In genomic region chr3:95282381-95282864, GRCm38 (mm10) we compare ENCODE assay signal across 8 mouse cellular contexts. TPM values are rescaled to one million over a fixed set of nuclear protein-coding genes. Genes with fewer than 3 reads are reported as not detected.
A peak's percentile ranks its signal among the peaks of the same experiment; 100 is the strongest.
DNase-seq lines count a peak whose midpoint lies in the region; ATAC-seq lines count a peak whose summit lies in the region.

No protein-coding gene starts in this region.

- peak; percentile 73 for DNase-seq in cerebellum, adult 9-10 months
- DNase-seq in cerebellum, adult 18-20 months = no peak
- DNase-seq in adipocyte (ENCODE audit: low spot score) = peak; percentile 88
- DNase-seq in forebrain, embryonic 11.5 days (ENCODE audit: low spot score) = no peak
- peak; percentile 48 for DNase-seq in hindbrain, embryonic 14.5 days (ENCODE audit: low spot score)
- DNase-seq in naive thymus-derived CD4-positive, alpha-beta T cell, adult 2 months (ENCODE audit: low read depth) = peak; percentile 66
- peak; percentile 73 for DNase-seq in yolk sac, embryonic 10.5 days (ENCODE audit: low spot score)

- no peaks in the 10 kb centered on the region for H3K9me3 ChIP-seq in forebrain, embryonic 11.5 days (ENCODE audit: control insufficient read depth, low read length)
- H3K9me3 ChIP-seq in hindbrain, embryonic 14.5 days (ENCODE audit: control insufficient read depth, low read length) = no peaks in the 10 kb centered on the region
- no peaks in the 10 kb centered on the region for H3K9me3 ChIP-seq in liver, embryonic 15.5 days (replicated peaks)

- H3K9ac ChIP-seq in forebrain, embryonic 11.5 days (ENCODE audit: low read length) = peak overlapping the region; percentile 60
- peak overlapping the region; percentile 82 for H3K9ac ChIP-seq in hindbrain, embryonic 14.5 days
- peak overlapping the region; percentile 82 for H3K9ac ChIP-seq in liver, embryonic 15.5 days

- peak overlapping the region; percentile 89 for H3K27ac ChIP-seq in forebrain, embryonic 11.5 days (ENCODE audit: low read depth, low read length)
- peak overlapping the region; percentile 88 for H3K27ac ChIP-seq in hindbrain, embryonic 14.5 days
- H3K27ac ChIP-seq in liver, embryonic 15.5 days (replicated peaks) = peak overlapping the region; percentile 99

- H3K36me3 ChIP-seq in forebrain, embryonic 11.5 days (ENCODE audit: control insufficient read depth, insufficient read depth, low read length) = no peaks in the 10 kb centered on the region
- H3K36me3 ChIP-seq in hindbrain, embryonic 14.5 days (replicated peaks; ENCODE audit: control insufficient read depth, insufficient read depth) = no peaks in the 10 kb centered on the region
- peaks cover 6% of the 10 kb centered on the region for H3K36me3 ChIP-seq in liver, embryonic 15.5 days (replicated peaks)

- no peaks in the 10 kb centered on the region for H3K27me3 ChIP-seq in forebrain, embryonic 11.5 days (ENCODE audit: control insufficient read depth, insufficient read depth, low read length)
- H3K27me3 ChIP-seq in hindbrain, embryonic 14.5 days (ENCODE audit: control insufficient read depth, insufficient read depth, low read length) = no peaks in the 10 kb centered on the region
- no peaks in the 10 kb centered on the region for H3K27me3 ChIP-seq in liver, embryonic 15.5 days

- H3K4me1 ChIP-seq in forebrain, embryonic 11.5 days (replicated peaks; ENCODE audit: control insufficient read depth, insufficient read depth, low read length) = peaks cover 8% of the 10 kb centered on the region
- peaks cover 31% of the 10 kb centered on the region for H3K4me1 ChIP-seq in hindbrain, embryonic 14.5 days (replicated peaks; ENCODE audit: control insufficient read depth, insufficient read depth, low read length)
- peaks cover 77% of the 10 kb centered on the region for H3K4me1 ChIP-seq in liver, embryonic 15.5 days (replicated peaks)

- no peak for ATAC-seq in forebrain, embryonic 11.5 days (replicated peaks; ENCODE audit: low FRiP score)
- no peak for ATAC-seq in hindbrain, embryonic 14.5 days (ENCODE audit: low FRiP score)
- ATAC-seq in liver, embryonic 15.5 days (ENCODE audit: insufficient read depth) = peak; percentile 33

- under 1% methylated on average over 11 of the region's 11 CpGs for WGBS in forebrain, embryonic 11.5 days
- WGBS in hindbrain, embryonic 14.5 days = under 1% methylated on average over 11 of the region's 11 CpGs
- under 1% methylated on average over 11 of the region's 11 CpGs for WGBS in liver, embryonic 15.5 days (ENCODE audit: insufficient replicate concordance)

- peak overlapping the region; percentile 72 for H3K4me3 ChIP-seq in forebrain, embryonic 11.5 days (ENCODE audit: low read depth, low read length)
- peak overlapping the region; percentile 72 for H3K4me3 ChIP-seq in hindbrain, embryonic 14.5 days (replicated peaks; ENCODE audit: low read length)
- H3K4me3 ChIP-seq in liver, embryonic 15.5 days (replicated peaks) = peak overlapping the region; percentile 71

- peak overlapping the region; percentile 84 for H3K4me2 ChIP-seq in forebrain, embryonic 11.5 days (ENCODE audit: low read depth, low read length, severe bottlenecking)
- peak overlapping the region; percentile 80 for H3K4me2 ChIP-seq in hindbrain, embryonic 14.5 days (replicated peaks)
- H3K4me2 ChIP-seq in liver, embryonic 15.5 days = peak overlapping the region; percentile 80

RNA-seq across cellular contexts. Expression of gene Prune1, which starts 0.5 kb away (rescaled TPM):
- polyA plus RNA-seq in forebrain, embryonic 11.5 days (2014; fragmentation: Nextera tagmentation; extraction: Ambion mirVana) = 26.4 and 28.5 TPM in 2 replicates
- polyA plus RNA-seq in hindbrain, embryonic 14.5 days (2014; fragmentation: Nextera tagmentation; extraction: Ambion mirVana) = 63.8 and 66.0 TPM in 2 replicates
- polyA plus RNA-seq in liver, embryonic 15.5 days (2015; fragmentation: Nextera tagmentation; extraction: Ambion mirVana) = 9.0 and 9.5 TPM in 2 replicates

RNA-seq across cellular contexts. Expression of gene Mindy1, which starts 1.3 kb away (rescaled TPM):
- 34.2 and 35.4 TPM in 2 replicates for polyA plus RNA-seq in forebrain, embryonic 11.5 days (2014; fragmentation: Nextera tagmentation; extraction: Ambion mirVana)
- 37.8 and 38.9 TPM in 2 replicates for polyA plus RNA-seq in hindbrain, embryonic 14.5 days (2014; fragmentation: Nextera tagmentation; extraction: Ambion mirVana)
- 18.8 and 20.9 TPM in 2 replicates for polyA plus RNA-seq in liver, embryonic 15.5 days (2015; fragmentation: Nextera tagmentation; extraction: Ambion mirVana)

RNA-seq across cellular contexts. Expression of gene Anxa9, which starts 24.6 kb away (rescaled TPM):
- polyA plus RNA-seq in forebrain, embryonic 11.5 days (2014; fragmentation: Nextera tagmentation; extraction: Ambion mirVana) = 1.3 and 1.5 TPM in 2 replicates
- polyA plus RNA-seq in hindbrain, embryonic 14.5 days (2014; fragmentation: Nextera tagmentation; extraction: Ambion mirVana) = 0.24 and 0.52 TPM in 2 replicates
- polyA plus RNA-seq in liver, embryonic 15.5 days (2015; fragmentation: Nextera tagmentation; extraction: Ambion mirVana) = 2.1 and 2.8 TPM in 2 replicates

RNA-seq across cellular contexts. Expression of gene Bnipl, which starts 31.4 kb away (rescaled TPM):
- polyA plus RNA-seq in forebrain, embryonic 11.5 days (2014; fragmentation: Nextera tagmentation; extraction: Ambion mirVana) = 0.39 and 0.72 TPM in 2 replicates
- 0.27 TPM in 1 of 2 replicates, not detected in the other for polyA plus RNA-seq in hindbrain, embryonic 14.5 days (2014; fragmentation: Nextera tagmentation; extraction: Ambion mirVana)
- not detected in 2 replicates for polyA plus RNA-seq in liver, embryonic 15.5 days (2015; fragmentation: Nextera tagmentation; extraction: Ambion mirVana)

RNA-seq across cellular contexts. Expression of gene Cers2, which starts 32.2 kb away (rescaled TPM):
- polyA plus RNA-seq in forebrain, embryonic 11.5 days (2014; fragmentation: Nextera tagmentation; extraction: Ambion mirVana) = 111 and 122 TPM in 2 replicates
- 81.8 and 88.3 TPM in 2 replicates for polyA plus RNA-seq in hindbrain, embryonic 14.5 days (2014; fragmentation: Nextera tagmentation; extraction: Ambion mirVana)
- polyA plus RNA-seq in liver, embryonic 15.5 days (2015; fragmentation: Nextera tagmentation; extraction: Ambion mirVana) = 110 and 114 TPM in 2 replicates

Comparison
In these comparisons a context has a peak if more than half of its experiments do, and no peak if none do; other contexts are left out.
1. DNase-seq: peak in cerebellum, adult 9-10 months (single experiment), adipocyte (single experiment), hindbrain, embryonic 14.5 days (single experiment), naive thymus-derived CD4-positive, alpha-beta T cell, adult 2 months (single experiment) and yolk sac, embryonic 10.5 days (single experiment); none in cerebellum, adult 18-20 months (0 of 2) and forebrain, embryonic 11.5 days (single experiment).
2. Peak in every context shown above with its lines, with median percentiles within 50 percentile points of each other: H3K27ac ChIP-seq, H3K4me2 ChIP-seq, H3K4me3 ChIP-seq and H3K9ac ChIP-seq.